Mouse (Mus musculus): Measurements from ENCODE around the gene Faap20. TPM values are rescaled to one million over a fixed set of nuclear protein-coding genes. Genes with fewer than 3 reads are reported as not detected.
A peak's percentile ranks its signal among the peaks of the same experiment; 100 is the strongest.

The Faap20 gene
- polyA plus RNA-seq, 1 experiment from 2014 or later, result 65.8 TPM

DNA sequence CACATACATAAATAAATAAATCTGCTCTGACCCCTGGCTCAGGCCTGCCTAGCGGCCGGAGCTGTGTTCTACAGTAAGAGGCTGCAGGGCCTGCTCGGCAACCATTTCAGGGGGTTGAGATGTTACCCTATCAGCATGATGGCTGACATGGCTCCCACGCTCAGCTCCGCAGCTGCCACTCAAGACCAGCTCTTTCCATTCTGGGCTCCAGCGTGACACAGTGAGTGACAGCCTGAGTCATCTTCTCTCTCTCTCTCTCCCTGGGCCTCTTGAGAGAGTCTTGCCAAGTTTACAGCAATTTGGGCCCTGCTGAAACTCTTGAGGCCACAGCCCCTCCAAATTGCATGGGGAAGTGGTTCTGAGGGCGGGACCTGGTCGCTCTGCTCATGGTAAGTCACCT, 32.0 kb downstream of the Faap20 start:
- no peak overlapping the region for H3K9ac ChIP-seq
- ATAC-seq (ENCODE audit: insufficient read depth, low FRiP score, low read depth), result no peak
- H3K9me3 ChIP-seq, result no peaks in the 10 kb centered on the region
- 84% methylated on average over 8 of the region's 8 CpGs for WGBS
- H3K4me1 ChIP-seq, result peaks cover 32% of the 10 kb centered on the region
- H3K27ac ChIP-seq, result peak overlapping the region; percentile 57; the same call in 1 of the 2 replicates
- H3K4me3 ChIP-seq (replicated peaks), result no peak overlapping the region
- no peak overlapping the region for H3K4me2 ChIP-seq
- no peaks in the 10 kb centered on the region for H3K27me3 ChIP-seq (replicated peaks)
- H3K36me3 ChIP-seq, result no peaks in the 10 kb centered on the region

DNA sequence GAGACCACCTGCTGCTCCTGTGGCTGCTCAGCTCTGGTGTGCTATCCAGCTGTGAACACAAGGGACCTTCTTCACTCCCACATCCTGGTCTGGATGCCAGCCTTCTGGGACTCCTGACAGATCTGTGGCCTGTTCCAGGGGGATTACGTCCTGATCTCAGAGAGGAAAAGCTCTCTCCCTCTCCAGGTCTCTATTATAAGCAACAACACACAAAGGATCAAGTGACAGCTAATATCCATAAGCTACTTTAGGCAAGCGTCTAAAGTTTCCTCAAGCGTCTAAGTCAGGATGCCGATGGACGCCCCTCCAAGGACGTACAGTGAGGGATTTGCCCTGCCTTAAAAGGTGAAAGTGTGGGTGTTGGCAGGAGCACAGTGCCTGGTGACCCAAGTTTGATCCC, 32.6 kb downstream of the Faap20 start:
- Histone ChIP-seq H3K27ac (peak overlapping the region; percentile 57), H3K27me3 (replicated peaks) (no peaks in the 10 kb centered on the region), H3K9me3 (no peaks in the 10 kb centered on the region), H3K36me3 (no peaks in the 10 kb centered on the region), H3K4me2 (no peak overlapping the region), H3K4me1 (peaks cover 32% of the 10 kb centered on the region), H3K9ac (no peak overlapping the region), H3K4me3 (replicated peaks) (no peak overlapping the region)
- no peak for ATAC-seq (ENCODE audit: insufficient read depth, low FRiP score, low read depth)
- 34% methylated on average over 6 of the region's 6 CpGs for WGBS

DNA sequence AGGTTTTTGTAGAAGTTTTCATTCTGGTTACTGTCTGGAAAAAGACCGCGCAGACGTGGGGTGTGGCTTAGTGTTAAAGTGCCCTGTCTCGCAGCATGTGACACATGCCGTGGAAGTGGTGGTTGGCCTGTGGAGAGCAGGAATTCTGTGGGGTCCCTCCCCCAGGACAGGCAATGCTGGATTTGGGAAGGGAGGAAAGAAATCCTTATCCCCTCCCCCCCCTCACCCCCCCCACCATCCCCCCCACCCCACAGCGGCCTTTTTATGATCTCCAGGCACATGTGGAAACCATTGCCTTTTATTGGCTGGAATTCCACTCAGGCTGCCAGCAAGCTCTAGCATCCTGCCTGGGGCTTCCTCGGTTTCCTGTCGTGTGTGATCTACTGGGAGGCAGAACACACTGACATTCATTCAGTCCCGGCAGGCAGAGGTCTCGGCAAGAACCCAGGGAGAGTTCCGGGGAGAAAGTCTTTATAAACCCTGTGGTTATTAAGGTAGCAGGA, 33.5 kb downstream of the Faap20 start:
- Histone ChIP-seq H3K4me1 (peaks cover 32% of the 10 kb centered on the region), H3K27me3 (replicated peaks) (no peaks in the 10 kb centered on the region), H3K27ac (peak overlapping the region; percentile 78), H3K9me3 (no peaks in the 10 kb centered on the region), H3K36me3 (no peaks in the 10 kb centered on the region), H3K4me2 (peak overlapping the region; percentile 35), H3K9ac (no peak overlapping the region), H3K4me3 (replicated peaks) (no peak overlapping the region)
- peak; percentile 37; the same call in 1 of the 2 replicates for ATAC-seq (ENCODE audit: insufficient read depth, low FRiP score, low read depth)
- WGBS, result 32% methylated on average over 11 of the region's 11 CpGs

DNA sequence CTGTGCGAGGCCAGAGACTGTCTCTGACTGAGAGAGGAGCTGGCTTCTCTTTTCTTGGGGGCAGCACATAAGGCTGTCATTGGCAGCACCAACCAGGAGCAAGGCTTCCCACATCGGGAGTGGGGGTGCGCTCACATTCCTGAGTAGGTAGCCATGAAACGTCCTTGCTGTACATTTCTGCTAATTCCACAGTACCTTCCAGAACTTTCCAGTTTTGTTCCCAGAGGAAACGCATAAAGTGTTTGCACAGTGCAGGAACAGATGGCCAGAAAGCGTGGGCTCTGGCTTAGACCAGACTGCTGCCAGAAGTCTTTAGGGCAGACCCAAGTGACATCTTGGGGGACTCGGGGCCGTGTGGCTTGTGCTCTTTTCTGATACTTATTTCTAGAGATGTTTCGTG, 34.0 kb downstream of the Faap20 start:
- Histone ChIP-seq H3K27ac (peak overlapping the region; percentile 78), H3K4me2 (peak overlapping the region; percentile 35), H3K9me3 (no peaks in the 10 kb centered on the region), H3K36me3 (no peaks in the 10 kb centered on the region), H3K4me3 (replicated peaks) (no peak overlapping the region), H3K9ac (no peak overlapping the region), H3K27me3 (replicated peaks) (no peaks in the 10 kb centered on the region), H3K4me1 (peaks cover 32% of the 10 kb centered on the region)
- ATAC-seq (ENCODE audit: insufficient read depth, low FRiP score, low read depth), result no peak
- WGBS, result 56% methylated on average over 9 of the region's 9 CpGs

DNA sequence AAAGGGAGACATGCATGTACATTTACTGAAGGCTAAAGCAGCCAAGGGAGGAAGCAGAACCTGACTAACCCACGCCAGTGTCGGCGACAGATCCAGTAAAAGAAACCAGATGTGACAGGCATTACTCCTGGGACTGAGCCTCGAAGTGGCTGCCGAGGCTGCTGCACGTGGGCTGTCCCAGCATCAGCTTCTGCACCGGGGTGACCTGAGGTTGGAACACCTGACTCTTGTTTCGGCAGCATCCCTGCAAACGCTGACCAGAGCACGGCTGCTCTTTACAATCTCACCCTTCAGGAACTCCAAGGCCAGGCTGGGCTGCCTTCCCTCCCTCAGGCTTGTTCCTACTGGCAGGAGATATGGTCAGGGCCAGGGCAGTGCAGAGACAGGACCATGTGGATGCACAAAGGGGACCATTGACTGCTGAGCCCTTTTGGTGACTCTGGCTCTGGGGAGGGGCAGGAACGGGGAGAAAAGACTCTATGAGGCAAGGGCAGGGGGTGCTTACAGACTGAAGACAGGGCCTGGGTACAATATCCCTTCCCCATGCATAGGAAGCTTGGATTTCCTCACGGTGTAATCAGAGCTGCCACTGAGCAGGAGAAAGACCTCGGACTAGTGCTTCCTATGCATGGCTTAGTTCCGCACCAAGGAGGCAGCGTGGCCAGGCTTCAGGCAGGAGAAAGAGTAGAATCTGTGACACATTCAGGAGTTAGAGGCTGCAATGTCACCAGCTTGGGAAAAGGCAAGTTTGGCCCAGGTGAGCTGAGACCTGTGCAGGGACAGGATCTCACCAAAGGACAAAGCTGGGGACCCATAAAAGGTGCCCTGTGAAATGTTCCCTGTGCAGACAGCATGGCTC, 35.1 kb downstream of the Faap20 start:
- H3K36me3 ChIP-seq, result no peaks in the 10 kb centered on the region
- H3K9me3 ChIP-seq, result no peaks in the 10 kb centered on the region
- H3K27me3 ChIP-seq (replicated peaks), result no peaks in the 10 kb centered on the region
- no peak overlapping the region for H3K27ac ChIP-seq
- H3K9ac ChIP-seq, result no peak overlapping the region
- 55% methylated on average over 15 of the region's 15 CpGs for WGBS
- H3K4me1 ChIP-seq, result peaks cover 32% of the 10 kb centered on the region
- H3K4me2 ChIP-seq, result no peak overlapping the region
- ATAC-seq (ENCODE audit: insufficient read depth, low FRiP score, low read depth), result no peak
- H3K4me3 ChIP-seq (replicated peaks), result no peak overlapping the region

DNA sequence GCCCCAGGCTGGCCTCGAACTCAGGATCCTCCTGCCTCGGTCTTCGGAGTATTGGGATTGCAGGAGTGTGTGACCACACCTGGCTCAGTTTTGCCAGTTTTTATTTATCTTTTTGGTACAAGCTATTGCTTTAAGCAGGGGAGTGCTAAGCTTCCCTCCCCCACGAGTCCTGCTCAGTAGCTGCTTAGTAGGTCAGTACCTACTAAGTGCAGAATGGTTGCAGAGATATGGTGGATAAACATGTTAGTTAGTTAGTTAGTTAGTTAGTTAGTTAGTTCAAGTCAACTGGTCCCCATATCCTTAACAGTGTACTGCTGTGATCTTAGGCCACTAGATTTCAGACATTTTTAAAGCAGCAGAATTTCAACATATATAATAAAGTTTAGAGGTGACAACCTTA, 36.5 kb downstream of the Faap20 start:
- Histone ChIP-seq H3K27me3 (replicated peaks) (no peaks in the 10 kb centered on the region), H3K4me1 (peaks cover 24% of the 10 kb centered on the region), H3K27ac (no peak overlapping the region), H3K9ac (no peak overlapping the region), H3K9me3 (no peaks in the 10 kb centered on the region), H3K4me3 (replicated peaks) (no peak overlapping the region), H3K36me3 (no peaks in the 10 kb centered on the region), H3K4me2 (no peak overlapping the region)
- no peak for ATAC-seq (ENCODE audit: insufficient read depth, low FRiP score, low read depth)
- WGBS, result 88% methylated on average over 4 of the region's 4 CpGs

DNA sequence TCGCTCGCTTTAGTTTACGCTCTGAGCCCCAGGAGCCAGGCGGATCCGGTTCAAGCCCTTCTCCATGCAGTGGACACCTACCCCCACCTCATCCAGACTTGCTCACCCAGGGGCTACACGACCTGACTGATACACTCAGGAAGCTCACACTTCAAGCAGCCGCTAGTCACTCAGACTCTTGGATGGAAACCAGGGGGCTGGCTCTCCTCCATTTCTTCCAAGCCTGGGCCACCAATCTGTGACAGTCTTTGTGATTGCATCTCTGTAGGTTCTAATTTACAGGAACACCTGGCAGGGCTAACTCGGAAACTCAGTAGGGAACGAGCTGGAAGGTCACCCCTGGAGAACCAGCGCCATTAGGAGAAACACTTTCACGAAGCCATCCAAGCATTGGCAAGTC, 38.1 kb downstream of the Faap20 start:
- no peak overlapping the region for H3K27ac ChIP-seq
- H3K4me3 ChIP-seq (replicated peaks), result no peak overlapping the region
- H3K9me3 ChIP-seq, result no peaks in the 10 kb centered on the region
- no peak for ATAC-seq (ENCODE audit: insufficient read depth, low FRiP score, low read depth)
- H3K27me3 ChIP-seq (replicated peaks), result no peaks in the 10 kb centered on the region
- H3K4me2 ChIP-seq, result no peak overlapping the region
- H3K36me3 ChIP-seq, result no peaks in the 10 kb centered on the region
- no peak overlapping the region for H3K9ac ChIP-seq
- WGBS, result 90% methylated on average over 11 of the region's 11 CpGs
- H3K4me1 ChIP-seq, result peaks cover 12% of the 10 kb centered on the region

DNA sequence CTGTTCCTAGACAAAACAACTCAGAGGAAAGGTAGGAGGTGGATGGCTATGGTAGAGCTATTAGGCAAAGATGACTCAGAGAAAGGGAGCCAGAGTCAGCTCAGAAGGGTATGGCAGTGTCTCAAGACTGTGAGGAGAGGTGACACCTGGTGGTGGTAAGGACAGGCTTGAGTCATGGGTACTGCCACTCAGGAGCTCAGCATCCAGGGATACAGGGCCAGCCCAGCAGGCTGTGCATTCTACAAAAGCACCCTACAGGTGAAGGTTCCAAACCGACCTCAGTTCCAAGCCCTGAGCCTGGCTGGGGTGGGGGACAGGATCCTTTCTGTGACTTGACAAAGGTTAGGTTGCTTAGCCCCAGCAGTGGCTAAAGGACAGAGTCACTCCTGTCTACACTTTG, 39.0 kb downstream of the Faap20 start:
- H3K4me3 ChIP-seq (replicated peaks), result no peak overlapping the region
- H3K36me3 ChIP-seq, result no peaks in the 10 kb centered on the region
- peaks cover 4% of the 10 kb centered on the region; the same call in 1 of the 2 replicates for H3K4me1 ChIP-seq
- ATAC-seq (ENCODE audit: insufficient read depth, low FRiP score, low read depth), result no peak
- no peak overlapping the region for H3K27ac ChIP-seq
- no peaks in the 10 kb centered on the region for H3K9me3 ChIP-seq
- 73% methylated on average over 1 of the region's 1 CpGs for WGBS
- H3K9ac ChIP-seq, result no peak overlapping the region
- no peak overlapping the region for H3K4me2 ChIP-seq
- no peaks in the 10 kb centered on the region for H3K27me3 ChIP-seq (replicated peaks)

DNA sequence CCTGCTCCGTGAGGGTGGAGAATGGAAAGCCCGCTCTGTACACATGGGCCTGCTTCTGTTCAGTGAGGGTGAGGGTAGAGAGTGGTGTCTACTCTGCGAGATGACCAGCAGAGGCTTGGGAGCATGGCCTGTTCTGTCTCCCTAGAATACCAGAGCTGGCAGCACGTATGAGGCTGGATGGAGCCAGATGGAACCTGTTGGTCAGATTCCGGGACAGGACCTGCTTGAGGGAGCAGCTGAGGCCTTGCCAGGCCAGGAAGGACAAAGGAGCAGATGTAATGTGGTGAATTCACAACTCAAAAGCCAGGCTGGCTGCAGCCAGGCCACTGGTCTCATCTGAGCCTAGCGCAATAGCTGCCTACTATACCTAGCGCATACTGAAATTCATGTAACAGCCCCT, 40.4 kb downstream of the Faap20 start:
- Histone ChIP-seq H3K9ac (no peak overlapping the region), H3K27me3 (replicated peaks) (no peaks in the 10 kb centered on the region), H3K36me3 (no peaks in the 10 kb centered on the region), H3K4me1 (no peaks in the 10 kb centered on the region), H3K27ac (no peak overlapping the region), H3K9me3 (no peaks in the 10 kb centered on the region), H3K4me2 (no peak overlapping the region), H3K4me3 (replicated peaks) (no peak overlapping the region)
- ATAC-seq (ENCODE audit: insufficient read depth, low FRiP score, low read depth), result no peak
- WGBS, result 81% methylated on average over 7 of the region's 7 CpGs

DNA sequence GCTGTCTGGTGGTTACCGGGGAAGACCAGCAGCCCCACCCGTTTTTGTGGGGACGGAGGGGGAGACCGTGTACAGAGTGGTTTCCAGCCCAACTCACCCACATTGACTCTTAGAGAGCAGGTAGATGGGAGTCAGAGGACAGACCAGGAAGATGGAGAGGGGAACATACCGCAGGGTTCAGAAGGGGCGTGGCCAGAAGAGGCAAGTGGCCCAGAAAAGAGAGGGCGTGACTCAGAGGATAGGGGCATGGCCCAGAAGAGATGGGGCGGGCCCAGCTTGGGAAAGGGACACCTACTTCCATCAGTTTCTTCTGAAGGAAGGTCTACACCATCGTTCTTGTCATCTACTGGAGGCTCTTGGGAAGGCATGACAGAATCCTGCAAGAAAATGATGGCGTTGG, 43.3 kb downstream of the Faap20 start:
- 82% methylated on average over 10 of the region's 10 CpGs for WGBS
- no peak for ATAC-seq (ENCODE audit: insufficient read depth, low FRiP score, low read depth)
- Histone ChIP-seq H3K4me1 (no peaks in the 10 kb centered on the region), H3K27ac (no peak overlapping the region), H3K36me3 (no peaks in the 10 kb centered on the region), H3K27me3 (replicated peaks) (no peaks in the 10 kb centered on the region), H3K4me2 (no peak overlapping the region), H3K9ac (no peak overlapping the region), H3K9me3 (no peaks in the 10 kb centered on the region), H3K4me3 (replicated peaks) (no peak overlapping the region)

DNA sequence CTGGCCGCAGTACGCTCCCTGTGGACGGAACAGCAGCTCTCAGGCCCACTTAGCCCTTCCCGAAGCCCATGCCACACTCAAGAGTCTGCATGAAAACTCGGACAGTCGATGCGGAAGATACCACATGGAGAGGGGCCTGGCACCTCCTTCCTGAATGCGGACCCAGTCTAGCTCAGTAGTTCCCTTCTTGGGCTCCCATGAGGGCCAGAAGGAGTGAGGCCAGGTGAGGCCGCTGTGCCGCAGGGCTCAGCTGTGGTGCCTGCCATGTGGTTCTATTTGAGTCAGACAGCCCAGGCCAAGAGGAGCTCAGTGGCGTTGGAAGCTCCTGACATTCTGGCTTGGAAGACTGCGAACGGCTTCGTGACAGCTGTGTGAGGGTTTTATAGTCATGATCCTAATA, 44.8 kb downstream of the Faap20 start:
- H3K4me3 ChIP-seq (replicated peaks), result no peak overlapping the region
- no peaks in the 10 kb centered on the region for H3K36me3 ChIP-seq
- no peak overlapping the region for H3K9ac ChIP-seq
- H3K27me3 ChIP-seq (replicated peaks), result no peaks in the 10 kb centered on the region
- H3K4me2 ChIP-seq, result no peak overlapping the region
- ATAC-seq (ENCODE audit: insufficient read depth, low FRiP score, low read depth), result no peak
- H3K9me3 ChIP-seq, result no peaks in the 10 kb centered on the region
- 91% methylated on average over 14 of the region's 14 CpGs for WGBS
- no peak overlapping the region for H3K27ac ChIP-seq
- no peaks in the 10 kb centered on the region for H3K4me1 ChIP-seq

DNA sequence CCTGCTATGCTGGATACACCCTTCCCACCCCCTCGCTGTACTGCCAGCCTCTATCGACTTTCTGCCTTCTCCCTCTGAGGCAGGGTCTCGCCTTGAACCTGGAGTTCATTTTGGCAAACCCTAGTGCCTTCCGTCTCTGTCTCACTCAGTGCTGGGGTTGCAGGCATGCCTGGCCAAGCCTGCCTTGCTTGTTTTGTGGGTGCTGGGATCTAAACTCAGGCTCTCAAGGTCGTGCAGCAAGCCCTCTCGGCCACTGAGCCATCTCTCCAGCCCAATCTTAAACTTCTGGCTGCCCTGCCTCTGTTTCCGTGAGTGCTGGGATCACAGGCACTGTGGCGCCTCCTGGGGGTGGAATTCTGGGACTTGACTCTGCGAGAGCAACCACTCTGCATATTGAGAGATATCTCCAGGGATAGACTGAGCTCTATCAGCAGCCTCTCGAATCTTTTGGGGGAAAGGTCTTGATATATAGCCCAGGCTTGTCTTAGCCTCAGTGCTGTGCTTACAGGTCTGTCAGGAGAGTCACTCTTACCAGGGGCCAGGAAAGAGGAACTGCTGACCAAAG, 45.5 kb downstream of the Faap20 start:
- Histone ChIP-seq H3K4me2 (no peak overlapping the region), H3K4me1 (no peaks in the 10 kb centered on the region), H3K27me3 (replicated peaks) (no peaks in the 10 kb centered on the region), H3K4me3 (replicated peaks) (no peak overlapping the region), H3K36me3 (no peaks in the 10 kb centered on the region), H3K9ac (no peak overlapping the region), H3K9me3 (no peaks in the 10 kb centered on the region), H3K27ac (no peak overlapping the region)
- 78% methylated on average over 10 of the region's 10 CpGs for WGBS
- no peak for ATAC-seq (ENCODE audit: insufficient read depth, low FRiP score, low read depth)

All from stomach, embryonic 15.5 days (tissue).